Mouse (Mus musculus): ENCODE data around the gene Insr. TPM values are rescaled to one million over a fixed set of nuclear protein-coding genes. Genes with fewer than 3 reads are reported as not detected.
"Not testable (repeated sequence)": the region's sequence is repeated elsewhere in the genome, so short reads cannot be mapped to it uniquely, and the experiment has no call there.

Insr gene
- polyA plus RNA-seq, 1 experiment from 2014 or later = 53.4 TPM

DNA sequence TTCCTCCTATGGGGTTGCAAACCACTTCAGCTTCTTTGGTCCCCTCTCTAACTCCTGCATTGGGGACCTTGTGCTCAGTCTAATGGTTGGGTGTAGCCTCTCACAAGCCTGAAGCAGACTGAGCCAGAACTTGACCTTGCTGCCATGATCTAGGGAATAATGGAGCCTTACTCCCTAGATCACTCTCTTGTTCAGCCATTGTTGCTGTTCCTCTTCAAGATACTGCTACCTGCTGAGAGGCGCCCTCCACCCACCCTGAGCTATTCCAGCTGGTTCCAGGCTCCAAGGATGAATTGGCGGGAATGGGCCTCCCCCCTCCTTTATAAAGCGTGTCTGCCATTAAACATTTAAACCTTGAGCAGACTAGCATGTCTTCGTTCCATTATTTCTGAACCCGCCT lies 179.0 kb downstream of the Insr start:
- H3K27ac ChIP-seq (ENCODE audit: low read depth, low read length); H3K4me2 ChIP-seq (ENCODE audit: low read length); H3K4me1 ChIP-seq (ENCODE audit: control insufficient read depth, insufficient read depth, low read depth, low read length); H3K36me3 ChIP-seq (ENCODE audit: control insufficient read depth, insufficient read depth, low read length); H3K4me3 ChIP-seq (ENCODE audit: low read length); ATAC-seq; H3K27me3 ChIP-seq (replicated peaks; ENCODE audit: control insufficient read depth, insufficient read depth, low read length); H3K9me3 ChIP-seq (ENCODE audit: control insufficient read depth, low read length); H3K9ac ChIP-seq (ENCODE audit: low read depth, low read length): not testable (repeated sequence)
- 83% methylated on average over 5 of the region's 5 CpGs for WGBS

Small RNA genes lying within 50 kb of the gene (microRNA-seq; reads per million reads assigned to microRNA genes)
- not detected for gene Gm25775

Other genes with a start within 250 kb of the Insr start
- not detected in 2 replicates for gene A430078G23Rik, start 73.8 kb upstream of the Insr start, polyA plus RNA-seq (2015; fragmentation: Nextera tagmentation; extraction: Ambion mirVana)
- gene Arhgef18, start 113.4 kb upstream of the Insr start, polyA plus RNA-seq (2015; fragmentation: Nextera tagmentation; extraction: Ambion mirVana) = 11.5 and 11.7 TPM in 2 replicates
- 4.2 and 4.3 TPM in 2 replicates for gene Pex11g, start 188.1 kb upstream of the Insr start, polyA plus RNA-seq (2015; fragmentation: Nextera tagmentation; extraction: Ambion mirVana)
- 0.39 and 0.60 TPM in 2 replicates for gene Tex45, start 191.2 kb upstream of the Insr start, polyA plus RNA-seq (2015; fragmentation: Nextera tagmentation; extraction: Ambion mirVana)
- gene Zfp358, start 213.5 kb upstream of the Insr start, polyA plus RNA-seq (2015; fragmentation: Nextera tagmentation; extraction: Ambion mirVana) = 55.3 and 65.3 TPM in 2 replicates
- 113 and 119 TPM in 2 replicates for gene Mcoln1, start 220.8 kb upstream of the Insr start, polyA plus RNA-seq (2015; fragmentation: Nextera tagmentation; extraction: Ambion mirVana)
- gene Pnpla6, start 235.8 kb upstream of the Insr start, polyA plus RNA-seq (2015; fragmentation: Nextera tagmentation; extraction: Ambion mirVana) = 43.1 and 52.0 TPM in 2 replicates